Mouse (Mus musculus): ENCODE measurements around the gene Unc13d.

The Unc13d gene

DNA sequence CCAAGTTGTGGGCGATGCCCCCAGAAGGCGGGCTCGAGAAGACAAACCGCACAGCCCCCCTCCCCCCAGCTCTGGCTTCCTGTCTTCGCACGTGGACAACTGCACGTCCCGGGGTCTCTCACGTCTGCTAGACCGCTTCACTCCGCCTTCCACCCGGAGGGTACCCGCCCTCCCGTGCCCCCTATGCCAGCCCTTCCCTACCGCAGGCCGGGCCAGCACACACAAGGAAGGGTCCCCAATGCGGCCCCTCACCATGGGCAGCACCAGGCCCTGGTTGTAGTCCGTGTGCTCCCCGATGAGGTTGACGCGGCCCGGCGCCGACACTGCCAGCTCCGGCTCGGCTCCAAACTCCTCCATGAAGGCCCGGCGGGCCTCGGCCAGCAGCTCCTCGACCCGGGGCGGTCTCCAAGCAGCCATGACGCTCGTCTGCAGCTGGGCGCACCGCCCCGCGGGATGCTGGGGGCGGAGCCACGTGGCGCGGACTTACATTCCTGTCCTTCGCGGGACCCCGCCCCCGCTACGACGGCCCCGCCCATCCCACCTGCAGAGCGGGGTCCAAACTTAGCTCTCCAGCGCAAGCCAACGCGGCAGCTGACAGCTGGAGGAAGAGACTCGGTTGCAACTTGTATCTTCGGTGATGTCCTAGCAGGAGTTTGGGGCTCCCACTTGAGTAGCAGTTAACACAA lies 65.4 kb downstream of the Unc13d start, which contains the start of gene Galk1:
Gene Galk1 (minus strand): TSS at position 458 of the 686 bp plus-strand sequence.
- ChIA-PET CTCF (interaction anchor here (0.6 to 2.5 kb wide), 29 partner anchors 9 to 290 kb away, joined by 3 to 14 read pairs (median 4); partner anchors contain the start of genes Caskin2 (in 1 of the 4), Mrpl38 (in 1 of the 4) and Unk (in 1 of the 4)), POLR2A (interaction anchor here (0.5 to 13.1 kb wide), 91 partner anchors 8 to 664 kb away, joined by 3 to 392 read pairs (median 4); partner anchors contain the start of genes Unk (in 3 of the 4), Itgb4 (in 2 of the 4), Recql5 (in 2 of the 4) and Sap30bp (in 2 of the 4))

All from embryonic stem cell, embryonic (primary cell).